Mouse (Mus musculus) right cerebral cortex, postnatal 4 days (tissue): ENCODE data around the gene Parp6.

Experiments
- DNase-seq: peaks from one replicate; pipeline ENCODE4 v3.0.0-alpha.2; 2022

Gene Parp6

GRCm38 (mm10) chr9:59656635-59657617, 39.8 kb downstream of the Parp6 start:
- DNase-seq: peak; percentile 91

GRCm38 (mm10) chr9:59658146-59658545, 41.1 kb downstream of the Parp6 start:
- DNase-seq: no peak

- DNase-seq: peak; percentile 76
These were observed 42.2 kb downstream of the Parp6 start for GRCm38 (mm10) chr9:59659036-59660026.

DNA sequence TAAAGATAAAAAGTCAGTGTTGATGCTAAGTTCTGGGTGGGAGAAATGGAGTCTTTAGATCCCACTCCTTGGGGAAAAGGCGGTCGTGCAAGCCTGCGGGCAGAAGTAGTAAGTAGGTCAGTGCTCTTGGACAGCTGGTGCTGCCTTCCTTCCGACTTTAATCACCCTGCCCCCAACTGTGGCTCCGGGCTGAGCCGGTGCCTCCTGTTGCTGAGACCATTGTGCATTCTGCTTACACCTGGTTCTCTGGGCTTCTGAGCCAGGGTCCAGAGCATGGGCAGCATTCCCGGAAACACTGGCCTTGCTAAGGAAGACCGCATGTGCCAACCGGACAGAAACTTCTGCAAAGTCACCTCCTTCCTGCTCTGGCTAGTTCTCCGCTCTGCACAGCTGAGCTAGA, 43.3 kb downstream of the Parp6 start:
- DNase-seq: no peak

DNA sequence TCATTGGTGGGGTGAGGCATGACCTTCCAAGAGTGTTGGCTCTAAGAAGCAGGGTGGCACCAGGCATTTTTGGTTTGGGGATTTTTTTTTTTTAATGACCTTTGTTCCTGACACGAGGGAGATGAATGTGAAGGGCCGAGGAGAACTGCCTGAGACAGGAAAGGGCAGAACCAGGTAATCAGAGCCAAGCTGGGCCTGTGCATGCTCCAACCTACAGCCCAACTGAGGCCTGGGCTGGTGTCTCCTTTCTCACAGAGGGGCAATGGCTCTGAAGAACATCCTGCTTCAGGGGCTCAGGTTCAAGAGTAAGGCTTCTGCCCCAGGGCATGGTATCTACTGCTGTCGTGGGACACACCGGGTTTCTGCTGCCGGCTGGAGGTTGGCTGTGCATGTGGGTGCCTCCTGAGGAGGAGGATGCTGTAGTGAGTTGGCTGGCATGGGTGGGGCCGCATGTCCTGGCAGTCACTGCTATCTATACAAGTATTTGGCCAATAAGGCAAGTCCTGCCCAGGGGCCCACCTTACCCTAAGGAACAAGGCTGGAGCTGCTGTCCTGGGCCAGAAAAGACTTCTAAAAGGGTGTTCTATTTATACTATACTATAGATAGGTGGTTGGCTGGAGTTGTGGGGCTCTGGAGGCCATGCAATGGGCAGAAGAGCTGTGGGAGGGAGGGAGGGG, 44.4 kb downstream of the Parp6 start:
- DNase-seq: no peak

DNA sequence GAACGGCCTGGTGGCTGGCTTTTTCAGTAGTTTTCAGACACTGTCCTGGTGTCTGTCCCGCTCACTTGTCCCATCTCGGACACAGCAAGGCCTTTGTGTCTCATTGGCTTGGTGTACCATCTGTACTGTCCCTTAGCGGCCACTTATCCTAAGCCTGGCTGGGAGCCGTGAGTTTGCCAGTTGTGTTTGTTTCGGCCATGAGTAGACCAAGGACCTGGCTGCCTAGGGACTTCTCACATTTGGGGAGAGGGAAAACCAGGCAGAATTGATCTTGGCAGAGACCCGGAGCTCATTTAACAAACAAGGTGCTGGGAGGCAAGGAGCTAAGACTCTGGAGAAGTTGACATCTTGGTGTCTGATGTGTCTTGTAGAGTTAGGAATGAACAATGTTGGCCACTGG, 46.1 kb downstream of the Parp6 start:
- DNase-seq: no peak

DNA sequence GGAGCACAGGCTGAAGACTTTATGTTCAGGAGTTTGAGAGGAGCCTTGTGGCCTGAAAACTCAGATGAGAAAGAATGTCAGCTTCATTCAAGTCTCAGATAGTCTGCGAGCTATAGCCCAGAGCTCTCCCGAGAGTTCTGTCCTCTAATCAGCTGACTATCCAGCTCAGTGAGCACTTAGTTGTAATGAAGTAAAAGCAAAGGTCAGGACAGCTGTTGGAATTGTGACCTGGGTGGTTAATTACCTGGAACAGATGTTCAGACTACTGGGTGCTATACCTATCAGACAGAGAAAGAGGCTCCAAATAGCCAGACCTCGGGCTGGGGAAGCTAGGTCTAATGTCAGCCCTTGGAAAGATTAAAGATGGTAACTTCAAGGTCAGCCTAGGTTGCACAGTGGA, 46.9 kb downstream of the Parp6 start:
- DNase-seq: no peak

DNA sequence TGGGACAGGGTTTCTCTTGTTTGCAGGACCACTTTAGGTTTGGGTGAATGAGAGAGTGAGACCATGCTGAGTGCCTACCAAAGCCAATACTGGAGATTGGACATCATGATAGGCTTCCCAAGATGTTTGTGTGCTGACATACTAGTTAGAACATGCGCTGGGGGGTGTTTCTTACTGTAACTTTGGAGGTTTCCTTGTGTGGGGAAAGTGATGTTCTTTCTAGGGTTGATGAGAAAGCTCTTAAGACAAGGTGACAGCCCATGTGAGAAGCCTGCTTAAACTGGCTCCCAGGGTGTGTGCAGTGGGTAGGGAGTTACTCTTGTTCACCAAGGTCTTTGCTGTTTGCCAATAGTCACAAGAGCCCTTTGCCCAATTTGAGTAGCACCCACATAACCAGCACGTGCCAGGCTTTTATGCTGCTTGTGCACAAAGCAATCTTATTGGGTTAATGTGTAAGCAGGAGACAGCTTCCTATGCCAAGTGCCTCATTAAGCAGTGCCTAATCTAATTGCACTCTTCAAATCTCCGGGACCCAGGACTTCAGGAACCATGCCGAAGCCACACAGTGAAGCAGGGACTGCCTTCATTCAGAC, 47.7 kb downstream of the Parp6 start:
- no peak for DNase-seq

GRCm38 (mm10) chr9:59666016-59666415, 48.9 kb downstream of the Parp6 start:
- DNase-seq: no peak

DNA sequence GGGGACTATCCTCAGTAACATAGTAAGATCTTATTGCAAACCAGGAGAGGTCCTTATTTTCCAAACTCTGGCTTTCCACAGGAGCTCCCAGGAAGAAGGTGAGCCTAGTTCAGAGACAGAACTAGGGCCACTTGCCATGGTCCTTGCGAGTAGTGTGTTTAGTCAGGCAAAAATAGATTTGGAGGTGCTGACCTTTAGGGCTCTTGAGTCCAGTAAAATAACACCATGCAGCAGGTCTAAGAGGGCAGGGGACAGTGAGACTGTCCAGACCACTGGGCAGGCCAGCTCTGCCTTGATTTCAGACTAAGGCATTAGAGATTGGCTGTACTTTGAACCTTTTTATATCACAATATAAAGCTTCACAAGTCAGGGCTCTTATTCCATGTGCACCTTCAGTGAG, 49.7 kb downstream of the Parp6 start:
- DNase-seq: no peak

DNA sequence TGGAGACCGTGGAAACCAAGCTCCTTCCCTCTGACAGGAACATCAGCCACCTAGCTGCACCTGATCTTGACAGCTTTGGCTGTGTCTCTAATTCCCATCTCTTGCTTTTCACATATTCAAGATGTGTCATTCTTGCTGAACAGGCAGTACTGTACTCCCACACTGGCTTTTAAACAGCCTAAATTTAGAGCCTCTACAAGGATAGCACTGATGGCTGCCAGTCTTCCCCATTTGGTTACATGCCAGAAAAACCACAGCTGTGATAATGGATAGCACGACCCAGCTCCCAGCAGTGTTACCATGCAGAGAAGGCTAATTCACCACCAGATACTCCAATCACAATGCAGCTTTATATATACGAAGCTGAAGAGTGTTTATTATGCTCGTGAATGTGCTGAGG, 50.2 kb downstream of the Parp6 start:
- no peak for DNase-seq

- DNase-seq: no peak
These were observed 50.8 kb downstream of the Parp6 start for GRCm38 (mm10) chr9:59667904-59668303.

- no peak for DNase-seq
These were observed 51.4 kb downstream of the Parp6 start for GRCm38 (mm10) chr9:59668473-59668872.

DNA sequence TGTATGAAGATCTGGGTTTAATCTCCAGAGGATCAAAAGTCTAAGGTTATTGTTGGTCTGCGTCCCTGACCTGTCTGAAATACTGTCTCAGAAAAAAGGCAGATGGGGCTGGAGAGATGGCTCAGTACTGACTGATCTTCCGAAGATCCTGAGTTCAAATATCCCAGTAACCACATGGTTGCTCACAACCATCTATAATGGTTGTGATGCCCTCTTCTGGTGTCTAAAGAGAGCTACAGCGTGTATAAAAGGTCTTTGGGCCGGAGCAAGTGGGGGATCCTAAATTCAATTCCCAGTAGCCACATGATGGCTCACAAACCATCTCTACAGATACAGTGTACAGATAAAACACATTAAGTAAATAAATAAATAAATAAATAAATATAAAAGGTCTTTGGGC, 52.1 kb downstream of the Parp6 start:
- DNase-seq: no peak

DNA sequence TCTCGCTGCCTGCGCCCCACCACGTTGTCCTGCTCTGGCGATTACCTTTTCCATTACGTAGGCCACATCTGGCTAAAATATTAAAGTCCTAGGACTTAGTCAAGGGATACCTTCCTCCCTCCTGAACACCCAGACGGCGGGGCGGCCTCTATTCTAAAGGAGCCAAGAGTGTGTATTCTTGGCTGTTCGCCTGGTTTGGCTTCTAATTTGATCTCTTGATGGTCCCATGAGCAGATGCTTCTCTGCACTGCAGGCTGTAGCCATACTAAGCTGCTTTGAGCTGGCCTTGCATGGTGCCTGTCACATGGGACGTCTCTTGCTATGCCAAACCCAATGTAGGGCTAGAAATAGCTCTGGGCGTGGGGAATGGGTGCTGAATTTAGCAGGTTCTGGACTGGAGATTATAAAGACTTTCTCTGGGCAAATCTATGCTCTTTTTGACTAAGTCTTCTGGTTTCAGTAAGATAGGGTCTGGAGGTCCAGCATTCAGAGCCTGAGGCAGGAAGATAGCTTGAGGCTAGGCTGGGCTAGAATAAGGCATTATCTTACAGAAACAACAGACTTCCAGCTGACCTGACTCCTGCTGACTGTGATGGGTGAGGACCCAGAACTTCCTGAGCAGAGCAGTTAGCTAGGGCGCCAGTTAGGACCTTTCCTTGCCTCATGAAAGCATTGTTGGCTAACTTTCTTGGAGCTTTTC, 55.3 kb downstream of the Parp6 start:
- no peak for DNase-seq

- DNase-seq: no peak
These were observed 56.3 kb downstream of the Parp6 start for GRCm38 (mm10) chr9:59673427-59673826.

DNA sequence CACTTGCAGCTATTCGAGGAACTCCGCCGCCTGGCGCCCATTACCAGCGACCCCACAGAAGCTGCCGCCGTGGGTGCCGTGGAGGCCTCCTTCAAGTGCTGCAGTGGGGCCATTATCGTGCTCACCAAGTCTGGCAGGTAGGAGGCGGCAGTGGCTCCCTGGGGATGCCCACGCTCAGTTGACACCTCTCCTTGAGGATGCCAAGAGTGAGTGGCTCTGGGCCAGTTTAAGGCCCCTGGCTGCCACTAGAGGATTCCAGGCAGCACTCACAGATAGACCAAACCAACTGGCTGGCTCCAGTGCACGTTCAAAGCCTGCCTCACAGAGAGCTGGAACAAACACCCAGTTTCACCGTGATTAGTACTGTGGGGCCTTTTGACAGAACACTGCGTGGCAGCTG, 58.5 kb downstream of the Parp6 start:
- DNase-seq: no peak

GRCm38 (mm10) chr9:59678313-59678712, 61.2 kb downstream of the Parp6 start:
- no peak for DNase-seq

DNA sequence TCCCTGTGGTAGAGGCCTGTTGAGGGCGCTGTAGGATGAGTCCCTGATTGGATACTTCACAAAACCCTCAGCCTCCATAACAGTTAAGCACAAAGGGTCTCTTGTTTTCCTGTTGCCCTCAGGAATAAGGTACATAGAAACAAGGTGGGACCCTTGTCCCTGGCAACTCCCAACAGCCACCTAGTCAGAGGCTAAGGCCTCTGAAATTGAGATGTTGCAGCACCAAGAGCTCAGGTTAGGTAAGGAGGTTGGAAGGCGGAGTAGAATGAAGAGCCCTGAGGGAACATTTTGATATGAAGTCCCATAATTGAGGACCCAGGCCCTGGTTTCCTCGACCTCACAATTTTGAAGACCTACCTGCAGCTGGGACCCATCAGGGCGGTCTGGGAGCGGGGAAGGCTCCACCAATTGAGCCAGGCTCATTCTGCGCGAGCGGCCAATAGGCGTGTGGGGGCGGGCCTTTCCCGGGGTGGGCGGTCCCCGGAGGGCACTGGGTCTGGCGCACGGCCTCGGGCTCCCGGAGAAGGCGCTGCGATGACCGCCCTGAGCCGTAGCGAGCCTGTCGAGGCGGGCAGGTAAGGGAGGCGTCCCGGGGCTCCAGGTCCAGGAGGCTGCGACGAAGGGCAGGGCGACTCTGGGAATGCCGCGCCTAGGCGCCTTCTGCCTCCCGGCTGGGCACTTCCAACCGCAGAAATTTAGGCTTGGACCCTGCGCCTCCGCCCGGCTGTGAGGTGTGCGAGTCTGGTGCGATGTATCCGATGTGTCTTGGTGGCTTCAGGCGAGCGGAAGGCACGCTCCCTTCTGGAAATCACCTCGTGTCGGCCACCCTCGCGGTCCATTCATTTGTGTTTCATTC, 62.8 kb downstream of the Parp6 start, which contains the start of gene Gramd2:
Gene Gramd2 (plus strand): TSS at position 467 of the 856 bp plus-strand sequence.
- DNase-seq: peak; percentile 88

- peak; percentile 20 for DNase-seq
These were observed 63.4 kb downstream of the Parp6 start for GRCm38 (mm10) chr9:59680534-59680875.

DNA sequence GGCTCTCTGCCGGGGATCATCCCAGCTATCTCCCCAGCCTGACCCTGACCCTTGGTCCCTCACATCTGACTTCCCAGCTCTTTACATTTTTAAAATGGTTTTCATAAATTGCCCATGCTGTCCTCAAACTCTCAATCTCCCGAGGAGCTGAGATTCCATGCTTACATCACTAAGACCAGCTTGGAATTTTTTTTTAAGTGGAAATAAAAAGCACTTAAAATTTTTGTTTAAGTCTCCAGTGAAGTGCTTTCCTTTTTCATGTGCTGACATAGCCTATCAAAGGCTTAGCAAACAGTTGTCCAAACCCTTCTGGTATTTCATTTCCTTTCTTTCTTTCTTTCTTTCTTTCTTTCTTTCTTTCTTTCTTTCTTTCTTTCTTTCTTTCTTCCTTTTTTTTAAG, 66.9 kb downstream of the Parp6 start:
- no peak for DNase-seq
